Mouse (Mus musculus): ENCODE results near the gene Bco2.

- TF ChIP-seq POLR2A (IDR thresholded peaks at IDR 0.05; ENCODE audit: borderline replicate concordance, extremely low read depth, low read depth, low read length) (no peak), CTCF (IDR thresholded peaks at IDR 0.05; ENCODE audit: insufficient read depth, low read length) (no peak)
Measured at GRCm38 (mm10) chr9:50485521-50485920, 69.5 kb downstream of the Bco2 start.
